Mouse (Mus musculus) kidney, postnatal 0 days (tissue): ENCODE results near the gene Sik2. TPM values are rescaled to one million over a fixed set of nuclear protein-coding genes. Genes with fewer than 3 reads are reported as not detected.
A peak's percentile ranks its signal among the peaks of the same experiment; 100 is the strongest.

Source experiments
- ATAC-seq: fragments of 200-750 bp; cut with Nextera tagmentation; replicated peaks from 2 replicates; pipeline ENCODE4 v1.8.0; 2017; ENCODE audit warnings: low read depth, moderate number of reproducible peaks, moderate TSS enrichment, moderate library complexity; ENCODE audit not compliant: low FRiP score
- DNase-seq: peaks from one replicate; pipeline ENCODE4 v3.0.0-alpha.2; 2016; ENCODE audit warnings: low spot score
- H3K27ac ChIP-seq: fragments of 300-500 bp; sonication (generic); 2 replicates; pipeline ENCODE4 v1.5.1; 2014; ENCODE audit warnings: mild to moderate bottlenecking
- H3K27me3 ChIP-seq: fragments of 300-500 bp; sonication (generic); 2 replicates; pipeline ENCODE4 v1.6.1; 2014; ENCODE audit warnings: low read length, mixed read lengths; ENCODE audit not compliant: insufficient read depth
- H3K36me3 ChIP-seq: fragments of 300-500 bp; sonication (generic); 2 replicates; pipeline ENCODE4 v1.6.1; 2014; ENCODE audit warnings: low read length, mixed read lengths; ENCODE audit not compliant: insufficient read depth
- H3K4me1 ChIP-seq: fragments of 300-500 bp; sonication (generic); replicated peaks from 2 replicates; pipeline ENCODE4 v1.6.1; 2014; ENCODE audit warnings: antibody characterized with exemption, low read length, mixed read lengths; ENCODE audit not compliant: insufficient read depth
- H3K4me2 ChIP-seq: fragments of 300-500 bp; sonication (generic); 2 replicates; pipeline ENCODE4 v1.6.1; 2014; ENCODE audit warnings: mild to moderate bottlenecking, low read length, moderate library complexity, mixed read lengths
- H3K4me3 ChIP-seq: fragments of 300-500 bp; sonication (generic); replicated peaks from 2 replicates; pipeline ENCODE4 v1.5.1; 2014; ENCODE audit warnings: low read depth, low read length
- H3K9ac ChIP-seq: fragments of 300-500 bp; sonication (generic); 2 replicates; pipeline ENCODE4 v1.6.1; 2014; ENCODE audit warnings: low read depth, low read length
- H3K9me3 ChIP-seq: fragments of 300-500 bp; sonication (generic); replicated peaks from 2 replicates; pipeline ENCODE4 v1.6.1; 2016; ENCODE audit warnings: low read length, inconsistent platforms, mixed read lengths
- CTCF ChIP-seq: IDR thresholded peaks from 2 replicates; pipeline ENCODE4 v1.5.1; 2016; ENCODE audit warnings: antibody characterized with exemption, low read depth, mild to moderate bottlenecking, moderate library complexity
- WGBS: fragments of 180-500 bp; shearing (Covaris S2); extraction: QIAGEN DNeasy Blood & Tissue Kit; methylation state at CpG from one replicate; pipeline ENCODE4 v1.1.7; 2014; 5-methylcytosine and 5-hydroxymethylcytosine counted together
- polyA plus RNA-seq: library from polyadenylated mRNA; unstranded; fragments of >200 nt; fragmentation: Nextera tagmentation; extraction: Ambion mirVana; gene quantifications from 2 replicates; pipeline ENCODE4 v1.2.1, GENCODE M21; 2015

Gene Sik2
- polyA plus RNA-seq, 1 experiment from 2014 or later, result 12.5 TPM

GRCm38 (mm10) chr9:50890494-50891090 lies 118.3 kb downstream of the Sik2 start:
- no peak overlapping the region for H3K9ac ChIP-seq
- peaks cover 14% of the 10 kb centered on the region; the same call in 1 of the 2 replicates for H3K4me1 ChIP-seq
- H3K4me3 ChIP-seq, result no peak overlapping the region
- H3K27ac ChIP-seq, result no peak overlapping the region
- no peaks in the 10 kb centered on the region for H3K27me3 ChIP-seq
- H3K36me3 ChIP-seq, result 0 out of 2 replicates have a peak, but pooled peaks cover 10% of the 10 kb centered on the region
- TF ChIP-seq CTCF, result no peak
- H3K9me3 ChIP-seq, result no peaks in the 10 kb centered on the region
- no peak for DNase-seq
- ATAC-seq, result no peak
- no peak overlapping the region for H3K4me2 ChIP-seq
- 81% methylated on average over 3 of the region's 3 CpGs for WGBS

GRCm38 (mm10) chr9:50889964-50890363 lies 118.9 kb downstream of the Sik2 start:
- Histone ChIP-seq H3K4me1 (peaks cover 20% of the 10 kb centered on the region), H3K4me2 (no peak overlapping the region), H3K27me3 (no peaks in the 10 kb centered on the region), H3K4me3 (no peak overlapping the region), H3K9me3 (no peaks in the 10 kb centered on the region), H3K9ac (no peak overlapping the region), H3K36me3 (0 out of 2 replicates have a peak, but pooled peaks cover 3% of the 10 kb centered on the region), H3K27ac (no peak overlapping the region)
- ATAC-seq (no peak), DNase-seq (no peak)
- 66% methylated on average over 4 of the region's 4 CpGs for whole genome bisulfite sequencing
- TF ChIP-seq CTCF, result no peak

- H3K4me1 ChIP-seq, result peaks cover 27% of the 10 kb centered on the region
- no peak overlapping the region for H3K4me3 ChIP-seq
- no peak for TF ChIP-seq CTCF
- no peak for ATAC-seq
- H3K4me2 ChIP-seq, result no peak overlapping the region
- H3K36me3 ChIP-seq, result no peaks in the 10 kb centered on the region
- H3K9ac ChIP-seq, result no peak overlapping the region
- 57% methylated on average over 6 of the region's 6 CpGs for WGBS
- H3K27ac ChIP-seq, result no peak overlapping the region
- no peaks in the 10 kb centered on the region for H3K27me3 ChIP-seq
- no peaks in the 10 kb centered on the region for H3K9me3 ChIP-seq
- DNase-seq, result no peak
Measured at GRCm38 (mm10) chr9:50889211-50889610, 119.7 kb downstream of the Sik2 start.

GRCm38 (mm10) chr9:50887351-50887750 lies 121.5 kb downstream of the Sik2 start:
- WGBS, result 28% methylated on average over 4 of the region's 4 CpGs
- Histone ChIP-seq H3K9ac (no peak overlapping the region), H3K9me3 (no peaks in the 10 kb centered on the region), H3K27ac (peak overlapping the region; percentile 54; the same call in 1 of the 2 replicates), H3K4me2 (no peak overlapping the region), H3K4me3 (no peak overlapping the region), H3K36me3 (no peaks in the 10 kb centered on the region), H3K27me3 (no peaks in the 10 kb centered on the region), H3K4me1 (peaks cover 29% of the 10 kb centered on the region)
- DNase-seq (peak; percentile 45), ATAC-seq (no peak)
- TF ChIP-seq CTCF, result no peak

GRCm38 (mm10) chr9:50886870-50887269 lies 122.0 kb downstream of the Sik2 start:
- H3K4me3 ChIP-seq, result no peak overlapping the region
- ATAC-seq (no peak), DNase-seq (no peak)
- H3K27me3 ChIP-seq, result no peaks in the 10 kb centered on the region
- peak overlapping the region; percentile 54; the same call in 1 of the 2 replicates for H3K27ac ChIP-seq
- WGBS, result 93% methylated on average over 1 of the region's 1 CpGs
- peaks cover 29% of the 10 kb centered on the region for H3K4me1 ChIP-seq
- no peak overlapping the region for H3K4me2 ChIP-seq
- H3K9ac ChIP-seq, result no peak overlapping the region
- H3K9me3 ChIP-seq, result no peaks in the 10 kb centered on the region
- 0 out of 2 replicates have a peak, but pooled peaks cover 4% of the 10 kb centered on the region for H3K36me3 ChIP-seq
- TF ChIP-seq CTCF, result no peak

GRCm38 (mm10) chr9:50885600-50885987 lies 123.3 kb downstream of the Sik2 start:
- DNase-seq (no peak), ATAC-seq (no peak)
- H3K27ac ChIP-seq, result peak overlapping the region; percentile 76
- 36% methylated on average over 1 of the region's 1 CpGs for WGBS
- TF ChIP-seq CTCF, result no peak
- no peak overlapping the region for H3K9ac ChIP-seq
- H3K4me3 ChIP-seq, result no peak overlapping the region
- H3K9me3 ChIP-seq, result no peaks in the 10 kb centered on the region
- no peaks in the 10 kb centered on the region for H3K27me3 ChIP-seq
- H3K4me2 ChIP-seq, result peak overlapping the region; percentile 21
- peaks cover 8% of the 10 kb centered on the region; the same call in 1 of the 2 replicates for H3K36me3 ChIP-seq
- H3K4me1 ChIP-seq, result peaks cover 29% of the 10 kb centered on the region
